In the genomic region with DNA sequence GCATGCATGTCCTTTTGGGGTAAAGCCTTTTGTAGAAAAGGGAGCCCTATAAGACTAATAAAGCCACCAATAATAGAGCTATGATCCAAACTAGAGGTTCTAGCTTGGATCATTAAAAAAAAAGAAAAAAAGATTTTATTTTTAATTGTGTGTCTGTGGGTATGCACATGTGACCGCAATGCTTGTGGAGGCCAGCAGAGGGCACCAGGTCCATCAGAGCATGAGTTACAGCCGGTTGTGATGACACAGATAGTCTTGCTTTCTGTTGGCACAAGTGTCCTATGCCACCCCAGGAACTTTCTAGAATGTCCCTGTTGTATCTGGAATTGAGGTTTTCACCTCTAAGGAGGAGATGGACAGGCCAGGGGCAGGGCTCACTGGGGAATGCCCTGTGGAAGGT, we compare ENCODE assay signal across 11 mouse cellular contexts. TPM values are rescaled to one million over a fixed set of nuclear protein-coding genes. Genes with fewer than 3 reads are reported as not detected.
DNase-seq lines count a peak whose midpoint lies in the region; ATAC-seq and TF ChIP-seq lines count a peak whose summit lies in the region.
"Had no signal": no experiment of that assay in that cellular context is flagged by ENCODE, and none has a peak within 500 bp of the region (broad histone marks: within the 10 kb centered on the region; RNA-seq: fewer than 3 reads in every experiment).

No protein-coding gene starts in this region.

- ATAC-seq in intestine, postnatal 0 days = no peak
- ATAC-seq in intestine, embryonic 15.5 days = no peak
- no peak for ATAC-seq in stomach, postnatal 0 days (ENCODE audit: low FRiP score, low TSS enrichment)

- TF ChIP-seq CTCF in intestine, postnatal 0 days (IDR thresholded peaks at IDR 0.05; ENCODE audit: low read depth) = peak; percentile 69
- TF ChIP-seq CTCF in cortical plate, adult 2 months (IDR thresholded peaks at IDR 0.05; ENCODE audit: extremely low read depth, insufficient read depth, low read length) = peak; percentile 9; the same call in 1 of the 2 replicates
- TF ChIP-seq CTCF in stomach, postnatal 0 days (IDR thresholded peaks at IDR 0.05; ENCODE audit: low read depth) = peak; percentile 64

- no peak overlapping the region for H3K4me2 ChIP-seq in intestine, postnatal 0 days (replicated peaks; ENCODE audit: low read depth)
- no peak overlapping the region for H3K4me2 ChIP-seq in intestine, embryonic 15.5 days (replicated peaks)
- no peak overlapping the region for H3K4me2 ChIP-seq in stomach, postnatal 0 days (replicated peaks; ENCODE audit: low read depth)
- H3K4me2 ChIP-seq: liver, embryonic 15.5 days had no signal

- no peaks in the 10 kb centered on the region for H3K9me3 ChIP-seq in intestine, postnatal 0 days (ENCODE audit: control insufficient read depth)
- no peaks in the 10 kb centered on the region for H3K9me3 ChIP-seq in intestine, embryonic 15.5 days
- H3K9me3 ChIP-seq in stomach, postnatal 0 days (ENCODE audit: control insufficient read depth, low read length) = no peaks in the 10 kb centered on the region
- H3K9me3 ChIP-seq: liver, embryonic 15.5 days had no signal

- H3K36me3 ChIP-seq in intestine, postnatal 0 days (ENCODE audit: control insufficient read depth, insufficient read depth) = peaks cover 44% of the 10 kb centered on the region
- H3K36me3 ChIP-seq in intestine, embryonic 15.5 days = peaks cover 11% of the 10 kb centered on the region
- peaks cover 14% of the 10 kb centered on the region for H3K36me3 ChIP-seq in stomach, postnatal 0 days (ENCODE audit: control insufficient read depth, insufficient read depth, low read length)

- peak; percentile 60 for DNase-seq in thymus, postnatal 4 days
- no peak for DNase-seq in thymus, adult 18-20 months
- no peak for DNase-seq in stomach, postnatal 0 days (ENCODE audit: low spot score)
- no peak for DNase-seq in c-Kit-positive CD71-positive TER-119-positive erythroid progenitor cells, embryonic 14.5 days (ENCODE audit: low spot score)
- DNase-seq in kidney, adult 8-10 months = no peak
- DNase-seq: right cerebral cortex, postnatal 4 days had no signal

- 89% methylated on average over 2 of the region's 2 CpGs for WGBS in intestine, postnatal 0 days
- 92% methylated on average over 2 of the region's 2 CpGs for WGBS in intestine, embryonic 15.5 days
- WGBS in stomach, postnatal 0 days = 89% methylated on average over 2 of the region's 2 CpGs

- TF ChIP-seq POLR2A in cortical plate, adult 2 months (IDR thresholded peaks at IDR 0.05; ENCODE audit: extremely low read depth, insufficient read depth, low read length) = no peak

- H3K27ac ChIP-seq in intestine, postnatal 0 days (ENCODE audit: low read depth, low read length) = no peak overlapping the region
- H3K27ac ChIP-seq in intestine, embryonic 15.5 days = no peak overlapping the region
- no peak overlapping the region for H3K27ac ChIP-seq in cortical plate, adult 2 months (ENCODE audit: insufficient read depth, low read length)
- no peak overlapping the region for H3K27ac ChIP-seq in stomach, postnatal 0 days (replicated peaks)
- H3K27ac ChIP-seq: liver, embryonic 15.5 days had no signal

- H3K27me3 ChIP-seq in intestine, postnatal 0 days (replicated peaks; ENCODE audit: control insufficient read depth, insufficient read depth, low read length) = no peaks in the 10 kb centered on the region
- no peaks in the 10 kb centered on the region for H3K27me3 ChIP-seq in intestine, embryonic 15.5 days (replicated peaks)
- no peaks in the 10 kb centered on the region for H3K27me3 ChIP-seq in stomach, postnatal 0 days (ENCODE audit: control insufficient read depth, insufficient read depth, low read length)

- no peak overlapping the region for H3K9ac ChIP-seq in intestine, postnatal 0 days (ENCODE audit: low read depth, low read length)
- H3K9ac ChIP-seq in intestine, embryonic 15.5 days = no peak overlapping the region
- H3K9ac ChIP-seq in stomach, postnatal 0 days (ENCODE audit: low read length) = no peak overlapping the region
- H3K9ac ChIP-seq: liver, embryonic 15.5 days had no signal

- no peak for TF ChIP-seq EP300 in stomach, postnatal 0 days (optimal IDR thresholded peaks at IDR 0.05)

- H3K4me1 ChIP-seq in intestine, postnatal 0 days (replicated peaks; ENCODE audit: control insufficient read depth, insufficient read depth, low read length) = peaks cover 6% of the 10 kb centered on the region; the same call in 1 of the 2 replicates
- H3K4me1 ChIP-seq in intestine, embryonic 15.5 days (replicated peaks) = peaks cover 15% of the 10 kb centered on the region
- no peaks in the 10 kb centered on the region for H3K4me1 ChIP-seq in cortical plate, adult 2 months (ENCODE audit: control insufficient read depth, insufficient read depth, low read length)
- H3K4me1 ChIP-seq in stomach, postnatal 0 days (replicated peaks; ENCODE audit: control insufficient read depth, insufficient read depth) = peaks cover 2% of the 10 kb centered on the region; the same call in 1 of the 2 replicates

- H3K4me3 ChIP-seq in intestine, postnatal 0 days (ENCODE audit: low read depth, low read length) = no peak overlapping the region
- no peak overlapping the region for H3K4me3 ChIP-seq in intestine, embryonic 15.5 days (replicated peaks)
- no peak overlapping the region for H3K4me3 ChIP-seq in cortical plate, adult 2 months (ENCODE audit: insufficient read depth, low read length)
- no peak overlapping the region for H3K4me3 ChIP-seq in stomach, postnatal 0 days (ENCODE audit: low read depth, low read length)
- H3K4me3 ChIP-seq: liver, embryonic 15.5 days had no signal

RNA-seq across cellular contexts. Expression of gene Arpc1b, which starts 5.4 kb away (rescaled TPM):
- 573 and 610 TPM in 2 replicates for polyA plus RNA-seq in intestine, postnatal 0 days (2015; fragmentation: Nextera tagmentation; extraction: Ambion mirVana)
- polyA plus RNA-seq in intestine, embryonic 15.5 days (2015; fragmentation: Nextera tagmentation; extraction: Ambion mirVana) = 554 and 591 TPM in 2 replicates
- 74.5 and 84.6 TPM in 2 replicates for polyA plus RNA-seq in cortical plate, adult 2 months (2012; rRNA removed)
- polyA plus RNA-seq in stomach, postnatal 0 days (2015; fragmentation: Nextera tagmentation; extraction: Ambion mirVana) = 283 and 304 TPM in 2 replicates

RNA-seq across cellular contexts. Expression of gene Pdap1, which starts 20.7 kb away (rescaled TPM):
- polyA plus RNA-seq in intestine, postnatal 0 days (2015; fragmentation: Nextera tagmentation; extraction: Ambion mirVana) = 49.4 and 55.5 TPM in 2 replicates
- 77.0 and 87.1 TPM in 2 replicates for polyA plus RNA-seq in intestine, embryonic 15.5 days (2015; fragmentation: Nextera tagmentation; extraction: Ambion mirVana)
- polyA plus RNA-seq in cortical plate, adult 2 months (2012; rRNA removed) = 74.2 and 92.2 TPM in 2 replicates
- polyA plus RNA-seq in stomach, postnatal 0 days (2015; fragmentation: Nextera tagmentation; extraction: Ambion mirVana) = 51.1 and 62.0 TPM in 2 replicates

RNA-seq across cellular contexts. Expression of gene Bud31, which starts 20.8 kb away (rescaled TPM):
- 155 and 160 TPM in 2 replicates for polyA plus RNA-seq in intestine, postnatal 0 days (2015; fragmentation: Nextera tagmentation; extraction: Ambion mirVana)
- polyA plus RNA-seq in intestine, embryonic 15.5 days (2015; fragmentation: Nextera tagmentation; extraction: Ambion mirVana) = 176 and 185 TPM in 2 replicates
- polyA plus RNA-seq in cortical plate, adult 2 months (2012; rRNA removed) = 104 and 105 TPM in 2 replicates
- 128 and 129 TPM in 2 replicates for polyA plus RNA-seq in stomach, postnatal 0 days (2015; fragmentation: Nextera tagmentation; extraction: Ambion mirVana)

RNA-seq across cellular contexts. Expression of gene Kpna7, which starts 35.6 kb away (rescaled TPM):
- 0.08 and 0.13 TPM in 2 replicates for polyA plus RNA-seq in intestine, postnatal 0 days (2015; fragmentation: Nextera tagmentation; extraction: Ambion mirVana)
- 0.21 and 0.38 TPM in 2 replicates for polyA plus RNA-seq in intestine, embryonic 15.5 days (2015; fragmentation: Nextera tagmentation; extraction: Ambion mirVana)
- polyA plus RNA-seq in cortical plate, adult 2 months (2012; rRNA removed) = not detected in 2 replicates
- 0.10 and 0.17 TPM in 2 replicates for polyA plus RNA-seq in stomach, postnatal 0 days (2015; fragmentation: Nextera tagmentation; extraction: Ambion mirVana)
- polyA plus RNA-seq: embryonic facial prominence, embryonic 11.5 days had no signal

RNA-seq across cellular contexts. Expression of gene Arpc1a, which starts 35.8 kb away (rescaled TPM):
- 122 and 130 TPM in 2 replicates for polyA plus RNA-seq in intestine, postnatal 0 days (2015; fragmentation: Nextera tagmentation; extraction: Ambion mirVana)
- 130 and 134 TPM in 2 replicates for polyA plus RNA-seq in intestine, embryonic 15.5 days (2015; fragmentation: Nextera tagmentation; extraction: Ambion mirVana)
- polyA plus RNA-seq in cortical plate, adult 2 months (2012; rRNA removed) = 253 and 254 TPM in 2 replicates
- polyA plus RNA-seq in stomach, postnatal 0 days (2015; fragmentation: Nextera tagmentation; extraction: Ambion mirVana) = 142 and 145 TPM in 2 replicates

Comparison
In these comparisons a context has a peak if more than half of its experiments do, and no peak if none do; other contexts are left out.
1. CTCF ChIP-seq: peak in every context shown above with its lines; median percentile 69 in intestine, postnatal 0 days; 64 in stomach, postnatal 0 days; 9 in cortical plate, adult 2 months.